Mouse (Mus musculus): ENCODE measurements around the gene Dennd1b.

DNA sequence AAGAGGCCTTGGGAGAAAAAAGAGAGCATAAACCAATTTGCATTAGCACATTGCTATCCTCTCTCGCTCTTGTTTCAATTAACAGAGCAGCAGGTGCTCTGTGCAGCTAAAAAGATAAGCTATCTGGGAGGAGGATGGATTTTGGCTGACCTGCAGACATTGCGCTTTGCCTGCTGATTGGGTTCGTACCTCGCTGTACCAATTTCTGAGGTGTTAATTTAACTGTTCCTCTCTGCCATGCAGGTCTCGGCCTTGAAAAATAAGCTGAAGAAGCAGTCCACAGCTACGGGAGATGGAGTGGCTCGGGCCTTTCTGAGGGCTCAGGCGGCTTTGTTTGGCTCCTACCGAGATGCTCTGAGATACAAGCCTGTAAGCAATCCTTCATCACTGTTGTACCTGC is 138.5 kb downstream of the Dennd1b start:
- no peak for TF ChIP-seq CTCF (IDR thresholded peaks at IDR 0.05; ENCODE audit: low read depth)
- no peak for TF ChIP-seq EP300 (optimal IDR thresholded peaks at IDR 0.05)
